ENCODE assay signal across 8 mouse cellular contexts in the genomic region with DNA sequence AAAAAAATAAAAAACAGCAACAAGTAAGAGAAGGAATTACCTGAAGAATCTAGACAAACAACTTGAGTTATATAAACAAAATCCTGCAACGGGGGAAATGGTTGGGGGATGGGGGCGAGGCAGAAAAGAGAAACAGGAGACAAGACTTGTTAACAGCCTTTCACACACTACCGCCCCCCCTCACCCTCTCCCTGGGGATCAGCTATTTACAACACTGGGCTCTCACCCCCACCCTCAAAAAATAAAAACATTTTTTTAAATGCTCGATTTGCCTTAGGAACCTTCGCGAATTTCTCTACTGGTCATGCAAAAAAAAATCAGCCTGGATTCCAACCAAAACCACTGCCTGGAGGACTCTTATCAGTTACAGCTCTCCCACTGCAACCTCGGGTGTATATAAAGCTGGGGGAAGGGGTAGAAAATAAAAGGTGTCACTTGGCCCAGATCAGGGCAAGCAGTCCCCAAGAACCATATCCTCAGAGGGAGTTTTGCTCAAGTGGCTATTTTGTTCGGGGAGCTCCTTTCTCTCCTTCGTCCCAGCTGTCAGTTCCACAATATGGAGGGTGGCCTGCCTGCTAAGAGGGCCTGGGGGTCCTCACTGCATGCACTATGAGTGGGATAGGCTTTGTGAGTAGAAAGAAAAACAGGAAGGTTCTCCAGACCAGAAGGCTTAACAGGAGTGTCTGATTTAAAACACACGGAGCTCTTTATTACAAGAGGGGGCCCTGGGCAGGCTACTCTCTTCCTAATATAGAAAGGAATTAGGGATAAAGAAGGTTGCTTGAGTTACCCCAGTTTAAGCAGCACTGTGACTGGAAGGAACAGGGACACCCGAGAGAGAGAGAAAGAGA. TPM values are rescaled to one million over a fixed set of nuclear protein-coding genes. Genes with fewer than 3 reads are reported as not detected.
A peak's percentile ranks its signal among the peaks of the same experiment; 100 is the strongest.
DNase-seq lines count a peak whose midpoint lies in the region; ATAC-seq and TF ChIP-seq lines count a peak whose summit lies in the region.

No protein-coding gene starts in this region.

- no peak for TF ChIP-seq POLR2A in lung, adult 2 months (IDR thresholded peaks at IDR 0.05; ENCODE audit: borderline replicate concordance, extremely low read depth, low read depth, low read length)

- peak overlapping the region; percentile 83 for H3K4me3 ChIP-seq in embryonic facial prominence, embryonic 12.5 days
- H3K4me3 ChIP-seq in heart, embryonic 12.5 days = peak overlapping the region; percentile 98
- peak overlapping the region; percentile 82 for H3K4me3 ChIP-seq in kidney, embryonic 16.5 days (ENCODE audit: low read length)
- peak overlapping the region; percentile 66 for H3K4me3 ChIP-seq in lung, adult 2 months (replicated peaks; ENCODE audit: extremely low read depth, low read depth, low read length)

- peaks cover 3% of the 10 kb centered on the region; the same call in 1 of the 2 replicates for H3K36me3 ChIP-seq in embryonic facial prominence, embryonic 12.5 days
- peaks cover 4% of the 10 kb centered on the region for H3K36me3 ChIP-seq in heart, embryonic 12.5 days
- no peaks in the 10 kb centered on the region for H3K36me3 ChIP-seq in kidney, embryonic 16.5 days (ENCODE audit: insufficient read depth, low read length)

- no peaks in the 10 kb centered on the region for H3K27me3 ChIP-seq in embryonic facial prominence, embryonic 12.5 days
- H3K27me3 ChIP-seq in heart, embryonic 12.5 days (replicated peaks) = no peaks in the 10 kb centered on the region
- H3K27me3 ChIP-seq in kidney, embryonic 16.5 days (ENCODE audit: insufficient read depth, low read length) = no peaks in the 10 kb centered on the region

- no peaks in the 10 kb centered on the region for H3K9me3 ChIP-seq in embryonic facial prominence, embryonic 12.5 days
- no peaks in the 10 kb centered on the region for H3K9me3 ChIP-seq in heart, embryonic 12.5 days (replicated peaks)
- no peaks in the 10 kb centered on the region for H3K9me3 ChIP-seq in kidney, embryonic 16.5 days (ENCODE audit: low read length)

- H3K4me2 ChIP-seq in embryonic facial prominence, embryonic 12.5 days (replicated peaks) = peak overlapping the region; percentile 85
- H3K4me2 ChIP-seq in heart, embryonic 12.5 days = peak overlapping the region; percentile 72
- peak overlapping the region; percentile 91 for H3K4me2 ChIP-seq in kidney, embryonic 16.5 days (replicated peaks; ENCODE audit: low read depth, low read length)

- under 1% methylated on average over 11 of the region's 11 CpGs for WGBS in embryonic facial prominence, embryonic 12.5 days
- WGBS in heart, embryonic 12.5 days = under 1% methylated on average over 11 of the region's 11 CpGs
- under 1% methylated on average over 11 of the region's 11 CpGs for WGBS in kidney, embryonic 16.5 days
- under 1% methylated on average over 11 of the region's 11 CpGs for WGBS in lung, adult 2 months

- DNase-seq in 416B (ENCODE audit: low read depth) (peak; percentile 61), NIH3T3 (ENCODE audit: low read depth) (peak; percentile 69)
- peak; percentile 55 for DNase-seq in lung, adult 2 months
- DNase-seq in ovary, postnatal 14 days (ENCODE audit: low spot score) = peak; percentile 27
- DNase-seq in yolk sac, embryonic 10.5 days (ENCODE audit: low spot score) = peak; percentile 51

- peak overlapping the region; percentile 92 for H3K9ac ChIP-seq in embryonic facial prominence, embryonic 12.5 days
- peak overlapping the region; percentile 97 for H3K9ac ChIP-seq in heart, embryonic 12.5 days
- peak overlapping the region; percentile 88 for H3K9ac ChIP-seq in kidney, embryonic 16.5 days (replicated peaks; ENCODE audit: low read length)

- TF ChIP-seq CTCF in lung, adult 2 months (IDR thresholded peaks at IDR 0.05; ENCODE audit: insufficient read depth, low read length) = no peak

- no peak for ATAC-seq in embryonic facial prominence, embryonic 12.5 days (ENCODE audit: insufficient number of reproducible peaks, insufficient read depth, low FRiP score, low TSS enrichment)
- ATAC-seq in heart, embryonic 12.5 days (ENCODE audit: insufficient number of reproducible peaks, low FRiP score) = no peak
- no peak for ATAC-seq in kidney, embryonic 16.5 days (ENCODE audit: low FRiP score, low TSS enrichment)

- peak overlapping the region; percentile 88 for H3K27ac ChIP-seq in embryonic facial prominence, embryonic 12.5 days
- peak overlapping the region; percentile 94 for H3K27ac ChIP-seq in heart, embryonic 12.5 days (ENCODE audit: poor library complexity, severe bottlenecking)
- peak overlapping the region; percentile 91 for H3K27ac ChIP-seq in kidney, embryonic 16.5 days (ENCODE audit: low read length)

- H3K4me1 ChIP-seq in embryonic facial prominence, embryonic 12.5 days = peaks cover 28% of the 10 kb centered on the region
- peaks cover 30% of the 10 kb centered on the region for H3K4me1 ChIP-seq in heart, embryonic 12.5 days (replicated peaks)
- peaks cover 49% of the 10 kb centered on the region for H3K4me1 ChIP-seq in kidney, embryonic 16.5 days (ENCODE audit: insufficient read depth, low read length)
- peaks cover 8% of the 10 kb centered on the region; the same call in 1 of the 2 replicates for H3K4me1 ChIP-seq in lung, adult 2 months (ENCODE audit: control insufficient read depth, insufficient read depth, low read length)

RNA-seq across cellular contexts. Expression of a gene that starts 1.3 kb away (rescaled TPM):
- 52.5 and 56.1 TPM in 2 replicates for polyA plus RNA-seq in embryonic facial prominence, embryonic 12.5 days (2016; fragmentation: Nextera tagmentation; extraction: Ambion mirVana)
- polyA plus RNA-seq in heart, embryonic 12.5 days (2016; fragmentation: Nextera tagmentation; extraction: Ambion mirVana) = 69.3 and 70.9 TPM in 2 replicates
- polyA plus RNA-seq in kidney, embryonic 16.5 days (2015; fragmentation: Nextera tagmentation; extraction: Ambion mirVana) = 53.7 and 55.5 TPM in 2 replicates
- polyA plus RNA-seq in lung, adult 2 months (2012; rRNA removed) = 59.9 and 103 TPM in 2 replicates
